Mouse (Mus musculus) megakaryocyte, embryonic 14.5 days (primary cell): ENCODE data around the gene Dpep3.

Experiments
- FLI1 ChIP-seq: IDR thresholded peaks from 2 replicates; pipeline ENCODE4 v1.6.1; 2012; ENCODE audit warnings: low read length, inconsistent platforms, mixed read lengths
- GATA1 ChIP-seq: IDR thresholded peaks from 3 replicates; pipeline ENCODE4 v1.6.1; 2012; ENCODE audit warnings: mixed read lengths, low read length, inconsistent platforms, borderline replicate concordance

DNA sequence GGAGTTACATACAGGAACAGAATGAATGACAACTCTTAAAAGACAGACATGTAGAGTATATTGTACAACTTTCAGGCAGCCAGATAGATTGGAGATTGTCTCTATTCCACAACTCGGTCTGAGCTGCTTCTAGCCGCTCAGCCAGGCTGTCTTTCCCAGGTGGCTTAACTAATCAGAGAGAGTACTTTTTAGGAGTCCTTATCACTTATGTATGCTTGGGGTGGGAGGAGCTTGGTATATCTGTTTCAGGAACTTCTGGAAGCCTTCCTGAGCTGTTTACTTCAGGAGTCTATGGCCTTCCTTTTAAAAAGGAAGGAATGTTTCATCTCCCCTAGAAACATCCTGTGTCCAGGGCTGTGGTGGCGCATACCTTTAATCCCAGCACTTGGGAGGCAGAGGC, 38.8 kb upstream of the Dpep3 start:
- TF ChIP-seq GATA1 (no peak), FLI1 (no peak)
